Mouse (Mus musculus): ENCODE measurements at regions not wholly inside any gene's neighbourhood (a gene's known extent, or its start where the extent isn't known, plus 50 kb on each side); places are given as distances from the start of the nearest gene placed in this dataset.

DNA sequence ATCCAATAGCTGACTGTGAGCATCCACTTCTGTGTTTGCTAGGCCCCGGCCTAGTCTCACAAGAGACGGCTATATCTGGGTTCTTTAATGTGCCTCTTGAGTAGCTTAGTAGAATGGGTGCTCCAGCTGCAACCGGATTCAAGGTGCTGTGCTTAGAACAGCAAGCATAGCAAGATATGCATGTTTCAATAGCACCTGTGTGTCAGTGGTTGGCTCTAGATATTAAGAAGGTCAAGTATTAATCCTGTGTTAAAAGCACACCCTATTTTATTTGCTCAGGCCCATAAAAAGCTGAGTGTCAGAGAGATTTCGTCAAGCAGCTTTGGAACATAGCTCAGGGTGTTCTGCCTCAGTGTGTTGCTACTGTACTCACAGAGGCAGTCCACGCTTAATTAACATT lies 221.2 kb downstream of the Car2 start:
- no peak for TF ChIP-seq CTCF (IDR thresholded peaks at IDR 0.05; ENCODE audit: extremely low read depth, insufficient read length, insufficient replicate concordance, low read depth, low read length)
- TF ChIP-seq POLR2A (IDR thresholded peaks at IDR 0.05; ENCODE audit: low read depth, low read length), result no peak

All from small intestine, adult 2 months (tissue).